Mouse (Mus musculus) heart, embryonic 14.5 days (tissue): ENCODE results near the gene A930002H24Rik. TPM values are rescaled to one million over a fixed set of nuclear protein-coding genes. Genes with fewer than 3 reads are reported as not detected.

Source experiments
- ATAC-seq: fragments of 200-750 bp; cut with Nextera tagmentation; 2 replicates; pipeline ENCODE4 v1.8.0; 2017; ENCODE audit warnings: low read depth, moderate TSS enrichment; ENCODE audit not compliant: insufficient number of reproducible peaks, insufficient read depth, low FRiP score
- H3K27ac ChIP-seq, 2 experiments: fragments of 200-500 bp in 1 of 2; fragments of 300-500 bp in 1 of 2; sonication (generic) in 1 of 2; replicated peaks in 1 of 2; 2 replicates each; pipeline ENCODE4 v1.5.1; 2012 to 2014; ENCODE audit warnings: low read depth in 2 of 2, low read length in 2 of 2, control low read depth in 1 of 2, mild to moderate bottlenecking in 1 of 2, mixed read lengths in 1 of 2; ENCODE audit not compliant: control insufficient read depth in 1 of 2, insufficient read depth in 1 of 2
- H3K27me3 ChIP-seq: fragments of 300-500 bp; sonication (generic); 2 replicates; pipeline ENCODE4 v1.6.1; 2014; ENCODE audit warnings: mild to moderate bottlenecking, low read length, control low read depth; ENCODE audit not compliant: control insufficient read depth, insufficient read depth
- H3K36me3 ChIP-seq: fragments of 300-500 bp; sonication (generic); 2 replicates; pipeline ENCODE4 v1.6.1; 2014; ENCODE audit warnings: mild to moderate bottlenecking, control low read depth, low read length, mixed read lengths; ENCODE audit not compliant: control insufficient read depth, insufficient read depth
- H3K4me1 ChIP-seq, 2 experiments: fragments of 200-500 bp in 1 of 2; fragments of 300-500 bp in 1 of 2; sonication (generic) in 1 of 2; 2 replicates each; pipeline ENCODE4 v1.6.1; 2012 to 2014; ENCODE audit warnings: low read length in 2 of 2, control low read depth in 1 of 2, mixed read lengths in 1 of 2; ENCODE audit not compliant: control insufficient read depth in 2 of 2, insufficient read depth in 2 of 2
- H3K4me2 ChIP-seq: fragments of 300-500 bp; sonication (generic); 2 replicates; pipeline ENCODE4 v1.6.1; 2014; ENCODE audit warnings: mild to moderate bottlenecking, low read length
- H3K4me3 ChIP-seq, 2 experiments: fragments of 200-500 bp in 1 of 2; fragments of 300-500 bp in 1 of 2; sonication (generic) in 1 of 2; 2 replicates each; pipeline ENCODE4 v1.5.1; 2012 to 2014; ENCODE audit warnings: low read length in 2 of 2, mild to moderate bottlenecking in 2 of 2, control low read depth in 1 of 2, low read depth in 1 of 2, moderate library complexity in 1 of 2; ENCODE audit not compliant: control insufficient read depth in 1 of 2, insufficient read depth in 1 of 2
- H3K9ac ChIP-seq: fragments of 300-500 bp; sonication (generic); 2 replicates; pipeline ENCODE4 v1.6.1; 2014; ENCODE audit warnings: mild to moderate bottlenecking, low read length
- H3K9me3 ChIP-seq: fragments of 300-500 bp; sonication (generic); 2 replicates; pipeline ENCODE4 v1.6.1; 2016; ENCODE audit warnings: low read length, control low read depth; ENCODE audit not compliant: control insufficient read depth
- whole genome bisulfite sequencing: fragments of 180-500 bp; shearing (Covaris S2); extraction: QIAGEN DNeasy Blood & Tissue Kit; methylation state at CpG from one replicate; pipeline ENCODE4 v1.1.7; 2014; 5-methylcytosine and 5-hydroxymethylcytosine counted together
- polyA plus RNA-seq: library from polyadenylated mRNA; unstranded; fragments of >200 nt; fragmentation: Nextera tagmentation; extraction: Ambion mirVana; gene quantifications from 2 replicates; pipeline ENCODE4 v1.2.1, GENCODE M21; 2014

A930002H24Rik gene
- polyA plus RNA-seq, 1 experiment from 2014 or later, result 3.6 TPM

- Histone ChIP-seq H3K4me1 (no peaks in the 10 kb centered on the region), H3K9ac (no peak overlapping the region), H3K4me3 (no peak overlapping the region), H3K9me3 (no peaks in the 10 kb centered on the region), H3K36me3 (no peaks in the 10 kb centered on the region), H3K4me2 (no peak overlapping the region), H3K27ac (no peak overlapping the region), H3K27me3 (no peaks in the 10 kb centered on the region)
- WGBS, result 94% methylated on average over 7 of the region's 7 CpGs
- no peak for ATAC-seq
Measured at GRCm38 (mm10) chr17:63871773-63872172, 8.2 kb upstream of the A930002H24Rik start.

GRCm38 (mm10) chr17:63864171-63864571, 580 bp upstream of the A930002H24Rik start:
- Histone ChIP-seq H3K27ac (peak overlapping the region; percentile 62 to 75), H3K4me3 (peak overlapping the region; percentile 91 to 94), H3K9me3 (no peaks in the 10 kb centered on the region), H3K36me3 (no peaks in the 10 kb centered on the region), H3K27me3 (no peaks in the 10 kb centered on the region), H3K4me1 (peaks cover 2 to 19% of the 10 kb centered on the region in 2 experiments; a peak in 3 of 4 replicates), H3K4me2 (peak overlapping the region; percentile 79), H3K9ac (peak overlapping the region; percentile 93)
- ATAC-seq, result peak; percentile 70
- WGBS, result 0% methylated on average over 27 of the region's 48 CpGs

- H3K9ac ChIP-seq, result peak within 1 kb of the TSS; percentile 93
- H3K4me3 ChIP-seq, result peak within 1 kb of the TSS; percentile 91 to 94
- WGBS, result under 1% methylated on average over 39 of the region's 41 CpGs
- H3K36me3 ChIP-seq, result no peaks in the 10 kb centered on the region
- H3K4me1 ChIP-seq, result peaks cover 2 to 19% of the 10 kb centered on the region in 2 experiments; a peak in 3 of 4 replicates
- no peaks in the 10 kb centered on the region for H3K27me3 ChIP-seq
- peak within 1 kb of the TSS; percentile 79 for H3K4me2 ChIP-seq
- H3K9me3 ChIP-seq, result no peaks in the 10 kb centered on the region
- H3K27ac ChIP-seq, result peak within 1 kb of the TSS; percentile 78 to 80
- peak; percentile 49 for ATAC-seq
Measured at GRCm38 (mm10) chr17:63863012-63863630, 470 bp downstream of the A930002H24Rik start, which contains the start of gene Fer. Gene Fer, plus strand, starts transcription at chr17:63863062.

- peak overlapping the region; percentile 76; the same call in 1 of the 2 replicates for H3K9ac ChIP-seq
- no peak for ATAC-seq
- H3K36me3 ChIP-seq, result no peaks in the 10 kb centered on the region
- no peak overlapping the region for H3K27ac ChIP-seq
- WGBS, result 30% methylated on average over 3 of the region's 3 CpGs
- H3K9me3 ChIP-seq, result no peaks in the 10 kb centered on the region
- H3K27me3 ChIP-seq, result no peaks in the 10 kb centered on the region
- H3K4me2 ChIP-seq, result peak overlapping the region; percentile 79
- H3K4me3 ChIP-seq, result peak overlapping the region in 1 of 2 experiments; percentile 94; a peak in 2 of 4 replicates
- peaks cover 2 to 19% of the 10 kb centered on the region in 2 experiments; a peak in 3 of 4 replicates for H3K4me1 ChIP-seq
Measured at GRCm38 (mm10) chr17:63862399-63862798, 1.2 kb downstream of the A930002H24Rik start.

- ATAC-seq, result no peak
- 25% methylated on average over 4 of the region's 4 CpGs for WGBS
- Histone ChIP-seq H3K4me2 (0 out of 2 replicates have a peak overlapping the region, but pooled peaks have one; percentile 4), H3K27ac (no peak overlapping the region), H3K9me3 (no peaks in the 10 kb centered on the region), H3K4me3 (no peak overlapping the region), H3K27me3 (no peaks in the 10 kb centered on the region), H3K36me3 (no peaks in the 10 kb centered on the region), H3K9ac (no peak overlapping the region), H3K4me1 (peaks cover 2 to 19% of the 10 kb centered on the region in 2 experiments; a peak in 3 of 4 replicates)
Measured at GRCm38 (mm10) chr17:63860988-63861387, 2.6 kb downstream of the A930002H24Rik start.

- H3K27me3 ChIP-seq, result no peaks in the 10 kb centered on the region
- no peak overlapping the region for H3K4me2 ChIP-seq
- no peaks in the 10 kb centered on the region for H3K9me3 ChIP-seq
- H3K9ac ChIP-seq, result no peak overlapping the region
- no peaks in the 10 kb centered on the region for H3K36me3 ChIP-seq
- H3K4me3 ChIP-seq, result no peak overlapping the region
- no peak overlapping the region for H3K27ac ChIP-seq
- no peak for ATAC-seq
- H3K4me1 ChIP-seq, result peaks cover 0 to 7% of the 10 kb centered on the region in 2 experiments; a peak in 3 of 4 replicates
- WGBS, result 87% methylated on average over 7 of the region's 7 CpGs
Measured at GRCm38 (mm10) chr17:63857023-63857544, 6.5 kb downstream of the A930002H24Rik start.

GRCm38 (mm10) chr17:63850016-63850415, 13.6 kb downstream of the A930002H24Rik start:
- H3K27ac ChIP-seq, result no peak overlapping the region
- H3K36me3 ChIP-seq, result no peaks in the 10 kb centered on the region
- WGBS, result 90% methylated on average over 9 of the region's 9 CpGs
- H3K27me3 ChIP-seq, result no peaks in the 10 kb centered on the region
- H3K9ac ChIP-seq, result no peak overlapping the region
- ATAC-seq, result 0 out of 2 replicates have a peak, but pooled peaks have one; percentile 4
- no peaks in the 10 kb centered on the region; a peak in 1 of 4 replicates for H3K4me1 ChIP-seq
- H3K4me3 ChIP-seq, result no peak overlapping the region
- peak overlapping the region; percentile 61 for H3K4me2 ChIP-seq
- H3K9me3 ChIP-seq, result no peaks in the 10 kb centered on the region
